Mouse (Mus musculus): ENCODE measurements at regions not wholly inside any gene's neighbourhood (a gene's known extent, or its start where the extent isn't known, plus 50 kb on each side); places are given as distances from the start of the nearest gene placed in this dataset.

DNA sequence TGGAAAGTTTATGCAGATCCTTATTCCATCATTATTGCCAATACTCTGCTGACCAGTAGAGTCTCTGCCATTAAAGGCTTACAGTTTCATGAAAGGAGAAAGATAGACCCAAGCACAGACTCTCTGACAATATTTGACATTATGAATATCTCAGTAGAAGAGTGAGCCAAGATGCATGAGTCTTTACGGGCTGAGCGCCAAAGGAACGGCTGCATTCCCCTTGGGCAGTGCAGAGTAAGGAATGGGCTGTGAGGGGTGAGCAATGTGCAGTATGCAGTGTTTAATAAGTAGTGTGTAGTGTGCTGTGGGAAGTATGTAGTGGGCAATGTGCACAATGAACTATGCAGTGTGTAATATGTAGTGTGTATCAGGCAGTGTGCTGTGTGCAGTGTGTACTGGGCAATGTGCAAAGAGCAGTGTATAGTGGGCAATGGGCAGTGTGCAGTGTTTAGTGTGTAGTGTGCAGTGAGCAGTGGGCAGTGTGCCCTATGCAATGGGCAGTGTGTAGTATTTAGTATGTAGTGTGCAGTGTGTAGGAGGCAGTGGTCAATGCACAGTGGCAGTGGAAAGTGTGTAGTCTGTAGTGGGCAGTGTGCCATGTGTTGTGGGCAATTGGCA lies 671.8 kb downstream of the 5730522E02Rik start:
- in situ Hi-C loops (cut with MboI; ENCODE audit: low sequenced_read_pairs): no loop called here

DNA sequence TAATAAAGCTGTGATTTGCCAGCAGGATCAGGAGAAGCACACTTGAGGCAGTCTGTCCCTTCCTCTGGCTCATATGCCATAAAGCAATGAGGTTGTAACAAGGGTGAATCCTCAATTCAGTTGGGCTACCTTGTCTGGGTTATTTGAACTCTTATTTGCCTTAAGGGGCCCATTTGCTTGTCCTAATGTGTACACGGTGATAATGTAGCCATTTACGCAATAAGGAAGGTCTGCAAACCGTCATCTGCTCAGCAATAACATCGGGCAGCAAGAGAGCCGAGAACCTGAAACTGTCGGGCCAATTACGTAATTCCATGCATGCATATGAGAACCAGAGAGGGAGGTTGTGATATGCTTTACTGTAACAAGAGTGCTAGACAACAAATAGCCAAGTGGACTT lies 674.5 kb downstream of the 5730522E02Rik start:
- in situ Hi-C loops (cut with MboI; ENCODE audit: low sequenced_read_pairs): no loop called here

DNA sequence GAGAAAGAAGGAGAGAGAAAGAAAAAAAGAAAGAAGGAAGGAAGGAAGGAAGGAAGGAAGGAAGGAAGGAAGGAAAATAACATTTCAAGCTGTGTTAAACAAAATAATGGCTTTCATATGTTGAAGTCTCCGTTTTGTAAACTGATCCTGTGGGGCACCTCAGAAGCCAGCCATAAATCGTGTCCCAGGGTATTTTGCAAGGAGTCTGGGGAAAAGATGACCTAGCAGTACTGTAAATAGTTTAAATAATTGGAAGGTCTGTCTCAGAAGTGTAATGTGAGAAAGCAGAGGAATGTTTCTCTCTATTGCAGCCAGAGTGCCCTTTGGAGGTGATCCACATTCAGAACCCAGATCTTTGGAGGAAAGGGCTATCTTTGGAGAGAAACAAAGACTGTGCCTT lies 677.5 kb downstream of the 5730522E02Rik start:
- in situ Hi-C loops (cut with MboI; ENCODE audit: low sequenced_read_pairs): no loop called here

DNA sequence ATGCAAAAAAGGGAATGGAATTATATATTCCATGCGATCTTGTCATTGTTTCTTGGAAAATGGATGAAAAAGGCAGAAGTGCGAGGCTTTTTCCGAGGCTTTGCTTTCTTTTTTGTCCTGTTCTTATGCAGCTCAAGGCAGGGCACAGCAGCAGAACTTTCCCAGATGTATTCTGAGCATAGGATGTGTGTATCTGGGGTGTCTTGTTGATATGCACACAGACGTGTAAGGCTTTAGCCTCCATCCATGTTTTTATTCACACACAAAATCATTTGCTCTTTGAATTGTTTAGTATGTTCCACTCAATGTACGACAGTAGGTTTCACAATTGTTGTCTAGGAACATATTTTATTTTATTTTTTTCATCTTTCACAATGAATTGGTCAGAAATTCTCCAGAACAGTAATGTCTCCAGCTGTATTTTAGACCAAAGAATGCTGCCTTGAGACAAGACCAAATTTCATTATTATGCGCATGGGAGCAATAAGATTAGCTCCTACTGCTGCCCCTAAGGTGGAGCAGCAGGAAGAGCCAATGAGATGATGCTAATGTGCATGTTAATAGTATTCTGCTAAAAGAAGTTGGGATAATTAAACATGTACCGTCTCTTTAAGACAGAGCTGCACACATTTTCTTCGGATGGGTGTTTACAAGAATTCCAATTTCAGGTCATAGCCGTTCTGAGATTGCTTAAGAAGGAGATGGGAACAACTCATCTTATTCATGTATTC lies 678.7 kb downstream of the 5730522E02Rik start:
- in situ Hi-C loops (cut with MboI; ENCODE audit: low sequenced_read_pairs): no loop called here

DNA sequence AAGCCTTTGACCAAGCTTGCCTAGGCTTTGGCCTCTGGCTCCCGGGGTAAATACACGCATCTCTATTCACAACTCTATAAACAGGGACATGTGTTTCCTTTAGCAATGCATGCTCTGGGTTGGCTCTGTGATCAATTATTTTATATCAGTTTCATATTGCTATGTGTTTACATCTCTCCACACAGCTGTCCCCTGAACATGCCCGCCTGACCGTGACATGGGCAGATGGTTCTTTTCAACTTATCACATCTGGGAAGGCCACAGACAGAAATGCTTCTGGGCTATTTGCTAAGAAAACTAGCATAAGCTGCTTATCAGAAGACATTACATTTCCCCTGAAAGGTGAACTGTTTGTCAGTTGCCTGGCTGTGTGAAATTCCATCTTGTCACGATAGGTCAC lies 682.5 kb downstream of the 5730522E02Rik start:
- in situ Hi-C loops (cut with MboI; ENCODE audit: low sequenced_read_pairs): no loop called here

DNA sequence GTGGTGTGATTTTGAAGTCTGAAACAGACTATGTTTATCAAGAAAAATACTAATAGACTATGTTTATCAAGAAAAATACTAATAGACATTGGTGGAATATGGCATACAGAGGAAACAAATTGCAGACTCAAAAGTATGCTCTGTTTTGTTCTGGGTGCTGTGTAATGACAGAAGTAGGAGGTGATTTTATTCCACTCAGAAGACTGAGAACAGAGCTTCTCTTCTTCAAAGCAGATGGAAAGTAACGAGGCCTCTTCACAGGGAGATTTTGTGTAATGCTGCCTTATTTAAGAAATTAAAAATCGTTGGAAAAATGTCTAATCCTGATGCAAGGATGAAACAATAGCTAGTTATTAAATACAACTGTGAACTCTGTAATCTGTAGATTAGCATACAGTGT lies 691.7 kb downstream of the 5730522E02Rik start:
- in situ Hi-C loops (cut with MboI; ENCODE audit: low sequenced_read_pairs): no loop called here

DNA sequence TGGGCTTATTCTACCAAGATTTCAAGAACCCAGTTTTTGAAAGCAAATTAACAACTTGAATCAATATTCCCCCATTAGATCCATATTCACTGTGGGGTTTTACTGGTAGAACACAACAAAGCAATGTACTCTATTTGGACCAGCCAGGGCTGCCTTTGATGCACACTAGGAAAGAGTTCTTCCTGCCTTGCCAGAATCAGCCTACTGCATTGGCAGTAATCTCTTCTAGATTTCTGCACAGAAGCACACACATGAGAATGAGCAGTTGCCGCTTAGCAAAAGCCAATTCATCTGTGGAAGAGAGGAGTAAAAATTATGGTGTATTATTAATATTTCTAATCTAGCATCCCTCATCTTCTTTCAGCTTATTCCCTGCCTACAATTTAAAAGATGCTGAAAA lies 692.4 kb downstream of the 5730522E02Rik start:
- in situ Hi-C loops (cut with MboI; ENCODE audit: low sequenced_read_pairs): no loop called here

DNA sequence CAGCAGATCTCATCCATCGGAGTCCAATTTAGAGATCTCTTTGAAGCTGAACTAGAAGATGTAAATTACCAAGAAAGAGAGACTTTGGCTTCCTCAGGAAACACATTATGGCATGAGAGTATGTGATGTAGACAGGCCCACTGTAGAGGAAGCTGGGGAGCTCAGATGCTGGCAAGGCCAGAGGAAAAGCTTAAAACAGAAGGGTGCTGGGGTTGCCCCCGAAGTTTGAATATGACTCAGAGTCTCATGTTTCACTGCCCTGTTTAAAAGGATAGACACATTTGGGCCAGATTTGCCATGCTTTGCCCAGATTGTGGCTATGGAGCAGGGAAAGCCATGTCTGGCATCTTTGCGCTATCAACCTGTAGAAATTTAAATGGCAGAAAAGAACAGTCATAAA lies 705.1 kb downstream of the 5730522E02Rik start:
- in situ Hi-C loops (cut with MboI; ENCODE audit: low sequenced_read_pairs): no loop called here

DNA sequence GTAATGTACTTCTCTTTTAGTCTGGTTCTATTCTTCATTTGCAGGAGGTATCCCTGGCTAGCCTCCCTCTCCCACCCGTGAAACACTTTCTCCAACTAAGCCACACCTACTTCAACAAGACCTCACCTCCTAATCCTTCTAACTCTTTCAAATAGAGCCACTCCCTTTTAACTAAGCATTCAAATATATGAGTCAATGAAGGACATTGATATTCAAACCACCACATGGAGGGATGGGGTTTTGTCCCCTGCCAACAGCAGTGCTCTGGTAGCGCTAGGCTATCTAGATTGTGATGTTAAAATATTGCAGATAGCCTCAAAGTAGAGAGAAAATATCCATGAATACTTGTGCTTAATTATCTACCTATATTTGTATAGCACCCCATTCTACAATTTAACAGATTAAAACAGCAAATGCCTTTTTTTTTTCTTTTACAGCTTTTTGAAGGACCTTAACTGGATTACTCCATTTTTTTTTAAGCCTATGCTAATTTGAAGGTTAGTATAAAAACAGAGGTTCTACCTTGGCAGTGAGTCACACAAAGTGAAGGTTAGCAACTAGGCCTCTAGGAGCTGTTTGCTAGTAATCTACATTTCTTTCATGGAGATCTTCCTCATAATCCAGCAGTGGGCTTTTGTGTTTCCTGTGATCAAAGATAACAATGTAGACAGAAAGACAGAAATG lies 736.7 kb downstream of the 5730522E02Rik start:
- in situ Hi-C loops (cut with MboI; ENCODE audit: low sequenced_read_pairs): no loop called here

DNA sequence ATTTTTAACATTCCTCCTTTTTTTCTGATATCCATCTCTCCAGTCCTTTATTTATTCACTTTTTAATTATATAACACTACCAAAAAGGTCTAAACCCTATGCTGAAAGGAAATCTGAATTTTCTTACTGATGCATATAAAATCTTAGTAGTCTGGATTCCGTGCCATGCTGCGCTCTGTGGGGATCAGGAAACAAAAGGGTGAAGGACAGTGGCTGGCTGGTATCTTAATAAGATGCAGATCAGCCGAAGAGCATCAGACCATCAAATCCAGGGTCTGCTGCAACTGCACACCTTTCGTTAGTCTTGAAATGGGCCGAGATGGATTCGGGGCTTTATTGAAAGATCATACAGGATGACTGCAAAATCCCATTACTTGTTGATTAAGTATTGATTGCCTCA lies 740.7 kb downstream of the 5730522E02Rik start:
- in situ Hi-C loops (cut with MboI; ENCODE audit: low sequenced_read_pairs): no loop called here

DNA sequence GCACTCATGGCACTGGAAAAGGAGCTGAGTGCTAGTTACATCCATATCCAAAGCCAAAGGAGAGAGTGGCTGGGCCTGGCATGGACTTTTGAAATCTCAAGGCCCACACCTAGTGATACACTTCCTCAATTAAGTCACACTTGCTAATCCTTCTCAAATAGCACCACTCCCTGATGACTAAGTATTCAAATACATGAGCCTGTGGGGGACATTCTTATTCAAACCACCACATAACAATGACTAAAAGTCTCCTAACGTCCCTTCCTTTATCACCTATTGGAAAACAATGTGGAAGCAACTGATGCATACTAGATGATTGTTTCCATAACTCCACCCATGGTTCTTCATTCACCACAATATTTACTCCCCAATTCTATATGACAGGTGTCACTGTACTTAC lies 773.4 kb downstream of the 5730522E02Rik start:
- in situ Hi-C loops (cut with MboI; ENCODE audit: low sequenced_read_pairs): no loop called here

DNA sequence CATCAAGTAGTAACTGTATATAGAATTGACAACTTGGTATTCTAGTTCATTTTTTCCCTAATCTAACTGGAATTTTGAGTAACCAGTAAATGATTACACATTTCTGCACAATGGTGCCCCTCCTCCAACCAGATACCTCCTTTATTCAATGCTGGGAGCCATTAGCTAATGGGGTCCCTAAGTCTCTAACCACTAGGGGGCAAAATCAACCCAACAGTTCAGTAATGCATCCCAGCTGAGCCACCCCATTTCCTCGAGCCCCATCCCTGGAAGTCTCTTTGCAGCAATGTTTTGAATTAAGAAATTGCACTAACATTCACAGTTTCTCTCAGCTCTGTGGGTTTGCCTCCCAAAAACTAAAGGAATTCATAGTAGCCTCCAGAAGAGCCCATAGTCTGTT lies 774.9 kb downstream of the 5730522E02Rik start:
- in situ Hi-C loops (cut with MboI; ENCODE audit: low sequenced_read_pairs): no loop called here

DNA sequence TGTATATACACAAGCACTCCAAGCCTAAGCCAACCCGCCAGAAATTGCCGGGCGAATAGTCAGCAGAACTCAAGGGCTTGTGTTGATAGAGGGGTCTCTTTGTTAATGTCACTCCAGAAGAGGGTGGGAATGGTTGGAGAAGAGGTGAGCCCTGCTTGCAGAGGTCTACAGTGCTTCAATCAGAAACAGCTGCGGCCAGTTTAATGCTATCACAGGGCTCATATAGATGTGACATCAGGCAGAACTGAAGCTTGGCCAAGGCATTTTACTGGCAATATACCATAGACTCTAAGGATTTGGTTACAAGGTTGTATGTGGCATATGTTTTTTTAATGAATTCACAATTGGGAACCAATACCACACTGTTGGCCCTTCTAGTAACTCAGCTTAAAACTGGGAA lies 787.4 kb downstream of the 5730522E02Rik start:
- in situ Hi-C loops (cut with MboI; ENCODE audit: low sequenced_read_pairs): no loop called here

DNA sequence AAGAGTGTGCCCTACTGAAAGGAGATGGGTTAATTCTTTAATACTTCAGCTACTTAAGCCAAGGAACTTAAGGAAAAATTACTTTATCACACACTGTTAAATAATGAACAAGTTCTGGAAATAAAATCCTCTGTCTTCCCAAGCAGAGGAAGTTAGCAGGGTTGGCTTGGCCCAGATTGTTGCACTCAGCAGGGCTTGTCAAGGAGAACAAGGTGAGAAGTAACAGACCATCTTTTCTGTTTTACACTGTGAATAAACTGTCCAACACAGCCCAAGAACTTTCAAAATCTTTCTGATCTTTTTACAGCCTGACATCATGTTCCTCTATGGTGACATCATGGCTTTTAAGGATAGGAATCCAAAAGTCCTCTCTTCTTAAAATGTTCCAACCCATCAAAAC lies 789.1 kb downstream of the 5730522E02Rik start:
- in situ Hi-C loops (cut with MboI; ENCODE audit: low sequenced_read_pairs): no loop called here

DNA sequence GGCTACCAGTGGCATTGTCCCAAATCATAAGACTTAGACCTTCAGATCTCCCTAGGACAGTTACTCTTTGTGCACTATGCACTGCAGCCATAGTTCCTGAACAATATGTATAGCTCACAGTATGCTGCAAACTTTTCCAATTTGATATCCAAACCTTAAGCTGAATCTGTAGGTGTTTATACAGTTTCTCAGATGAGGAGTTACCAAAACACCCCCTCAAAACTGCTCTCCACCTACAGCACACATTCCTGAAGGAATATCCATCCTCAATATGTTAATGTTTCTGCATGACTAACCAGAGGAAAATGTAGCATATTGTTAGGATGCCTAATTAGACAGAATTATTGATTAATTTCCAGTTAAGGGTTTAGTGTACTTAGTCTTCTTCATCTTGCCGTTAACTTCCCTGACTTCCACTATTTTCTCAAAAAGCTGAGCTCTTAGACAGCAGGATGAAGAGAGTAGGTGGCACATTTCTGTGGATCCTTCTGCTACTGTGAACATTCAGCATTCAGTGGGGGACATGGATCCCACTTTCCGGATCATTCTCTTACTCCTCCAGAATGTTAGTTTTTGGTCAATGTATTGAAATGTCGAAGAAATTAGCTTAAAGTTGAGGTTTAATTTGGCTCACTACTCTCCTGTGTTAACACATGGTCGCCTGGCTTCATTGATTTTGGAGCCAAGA lies 800.0 kb downstream of the 5730522E02Rik start:
- in situ Hi-C loops (cut with MboI; ENCODE audit: low sequenced_read_pairs): no loop called here

DNA sequence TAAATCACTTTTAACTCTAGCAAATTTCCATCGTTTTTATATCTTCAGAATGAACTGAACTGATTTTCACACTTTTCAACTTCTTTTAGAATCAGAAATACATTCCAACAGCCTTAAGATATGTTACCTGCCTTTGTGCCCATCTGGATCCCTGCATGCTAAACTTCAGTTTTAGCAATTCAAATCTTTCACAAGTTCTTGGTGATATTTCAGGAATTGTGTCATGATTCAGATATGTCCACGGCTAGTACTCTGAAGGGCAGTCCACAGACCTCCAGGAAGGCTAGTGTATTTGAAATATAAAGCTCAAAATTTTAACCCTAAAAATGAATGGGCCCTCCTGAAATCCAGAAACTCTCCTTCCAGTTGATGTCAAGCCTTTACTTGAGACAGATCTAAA lies 818.9 kb downstream of the 5730522E02Rik start:
- in situ Hi-C loops (cut with MboI; ENCODE audit: low sequenced_read_pairs): no loop called here

DNA sequence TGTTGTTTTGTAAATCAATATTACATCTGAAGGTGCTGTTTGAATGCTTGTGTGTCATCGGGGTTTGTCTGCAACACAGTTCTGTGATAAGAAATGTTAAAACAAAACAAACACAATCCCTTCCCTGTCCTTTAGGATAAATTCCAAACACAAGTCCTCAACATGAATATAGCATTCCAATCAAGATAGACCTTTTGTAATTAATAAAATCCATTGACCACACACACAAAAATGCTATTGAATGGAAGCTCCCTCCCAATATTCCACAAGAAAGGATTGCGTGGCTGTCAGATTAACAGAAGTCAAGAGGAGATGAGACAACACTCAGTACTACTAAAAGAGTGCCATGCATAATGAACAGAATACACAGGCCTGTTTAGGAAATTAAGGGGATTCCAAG lies 843.5 kb downstream of the 5730522E02Rik start:
- in situ Hi-C loops (cut with MboI; ENCODE audit: low sequenced_read_pairs): no loop called here

DNA sequence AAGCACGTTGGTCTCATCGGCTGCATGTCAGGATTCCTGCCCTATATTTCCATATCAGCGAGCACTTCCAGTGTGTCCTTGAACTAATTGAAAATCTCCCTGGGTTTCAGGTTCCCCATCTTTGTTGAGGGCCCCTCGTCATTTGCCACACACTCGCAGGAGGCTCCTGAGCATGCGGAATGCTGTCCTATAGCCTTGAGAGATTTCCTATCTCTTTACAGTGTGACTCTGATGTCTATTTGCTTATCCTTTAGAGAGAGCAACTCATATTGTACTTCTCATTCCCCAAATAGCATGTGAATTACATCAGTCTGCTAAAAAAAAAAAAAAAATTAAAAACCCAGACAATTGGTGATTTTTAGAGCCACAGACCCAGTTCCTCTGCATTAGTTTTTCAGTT lies 845.1 kb downstream of the 5730522E02Rik start:
- in situ Hi-C loops (cut with MboI; ENCODE audit: low sequenced_read_pairs): no loop called here

DNA sequence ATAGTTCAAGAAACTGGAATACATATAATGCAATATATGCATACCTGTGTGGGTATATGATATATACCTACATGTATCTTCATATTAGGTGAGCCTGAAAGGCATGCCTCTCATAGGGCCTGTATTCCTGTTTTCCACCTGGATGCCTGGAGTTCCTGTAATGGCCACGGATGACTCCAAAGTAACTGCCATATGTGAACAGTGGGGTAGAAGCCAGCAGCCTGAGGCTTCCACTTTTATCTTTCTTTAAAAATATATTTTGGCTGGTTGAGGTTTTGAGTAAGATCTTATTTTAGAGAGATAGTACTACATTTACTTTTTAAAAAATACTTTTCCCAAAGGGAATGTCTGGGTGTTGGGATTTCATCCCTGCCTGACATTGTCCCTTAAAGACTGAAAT lies 850.8 kb downstream of the 5730522E02Rik start:
- in situ Hi-C loops (cut with MboI; ENCODE audit: low sequenced_read_pairs): no loop called here

DNA sequence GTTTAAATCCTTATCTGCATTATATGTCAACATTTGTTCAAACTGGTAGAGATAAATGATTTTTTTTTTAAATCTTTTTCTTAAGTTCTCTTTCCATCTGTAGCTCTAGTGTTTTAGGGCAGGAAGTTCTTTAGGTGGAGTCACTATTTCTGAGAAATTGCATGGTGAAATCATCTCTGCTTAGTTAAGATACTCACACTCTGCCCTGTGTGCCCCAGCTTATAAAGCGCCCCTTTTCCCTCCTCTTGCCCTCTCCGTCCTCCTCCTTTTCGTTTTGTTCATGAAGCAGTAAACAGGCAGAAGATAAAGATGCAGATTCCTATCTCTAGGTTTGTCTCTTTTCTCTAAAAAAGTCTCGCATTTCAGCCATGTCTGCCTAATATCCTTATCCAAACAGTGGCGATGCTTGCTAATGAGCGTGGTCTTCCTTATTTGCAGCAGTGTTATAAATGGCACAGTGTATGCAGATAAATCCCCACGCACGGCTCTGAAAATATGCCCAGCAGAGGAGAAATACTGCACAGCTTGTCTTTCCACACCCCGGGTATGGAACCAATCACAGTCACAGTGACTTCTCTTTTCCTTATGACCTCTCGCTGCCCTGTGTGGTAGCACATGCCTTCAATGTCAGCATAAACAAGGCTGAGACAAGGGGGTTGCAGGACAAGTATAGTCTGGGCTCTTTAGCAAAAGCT lies 852.7 kb downstream of the 5730522E02Rik start:
- in situ Hi-C loops (cut with MboI; ENCODE audit: low sequenced_read_pairs): no loop called here
